Mouse (Mus musculus) E14TG2a.4 (cell line): ENCODE data around the gene Lsamp.
A peak's percentile ranks its signal among the peaks of the same experiment; 100 is the strongest.

Source experiments
- CTCF ChIP-seq: conservative IDR thresholded peaks from 2 replicates; pipeline ENCODE4 v1.5.1; 2014; ENCODE audit warnings: low read length
- NANOG ChIP-seq: IDR thresholded peaks from 2 replicates; pipeline ENCODE4 v1.6.1; 2014; ENCODE audit warnings: borderline replicate concordance, low read length, mixed read lengths

GRCm38 (mm10) chr16:42022566-42022965 lies 2038.4 kb downstream of the Lsamp start:
- TF ChIP-seq CTCF (no peak), NANOG (peak; percentile 35; the same call in 1 of the 2 replicates)
